Mouse (Mus musculus): ENCODE measurements around the gene Tmem89. TPM values are rescaled to one million over a fixed set of nuclear protein-coding genes. Genes with fewer than 3 reads are reported as not detected.

Tmem89 gene
- total RNA-seq, 2 experiments from 2014 or later = not detected

Other genes starting within 250 kb of the Tmem89 start
- gene Prkar2a, start 225.3 kb upstream of the Tmem89 start, total RNA-seq (2014; fragmentation: Nextera tagmentation) = 22.8 and 22.9 TPM in 2 replicates
- gene Prkar2a, start 225.3 kb upstream of the Tmem89 start, total RNA-seq (2017) = 28.6 and 37.8 TPM in 2 replicates
- gene Ip6k2, start 130.8 kb upstream of the Tmem89 start, total RNA-seq (2014; fragmentation: Nextera tagmentation) = 24.3 and 25.5 TPM in 2 replicates
- gene Ip6k2, start 130.8 kb upstream of the Tmem89 start, total RNA-seq (2017) = 34.4 and 35.8 TPM in 2 replicates
- 12.2 and 12.8 TPM in 2 replicates for gene Nckipsd, start 106.3 kb upstream of the Tmem89 start, total RNA-seq (2014; fragmentation: Nextera tagmentation)
- 4.9 and 9.1 TPM in 2 replicates for gene Nckipsd, start 106.3 kb upstream of the Tmem89 start, total RNA-seq (2017)
- 6.7 and 10.2 TPM in 2 replicates for gene Celsr3, start 88.3 kb upstream of the Tmem89 start, total RNA-seq (2014; fragmentation: Nextera tagmentation)
- gene Celsr3, start 88.3 kb upstream of the Tmem89 start, total RNA-seq (2017) = 0.99 and 2.2 TPM in 2 replicates
- gene Slc26a6, start 61.3 kb upstream of the Tmem89 start, total RNA-seq (2014; fragmentation: Nextera tagmentation) = 4.7 and 18.3 TPM in 2 replicates
- gene Slc26a6, start 61.3 kb upstream of the Tmem89 start, total RNA-seq (2017) = 1.5 and 3.5 TPM in 2 replicates
- 280 and 349 TPM in 2 replicates for gene Uqcrc1, start 22.0 kb downstream of the Tmem89 start, total RNA-seq (2014; fragmentation: Nextera tagmentation)
- gene Uqcrc1, start 22.0 kb downstream of the Tmem89 start, total RNA-seq (2017) = 286 and 355 TPM in 2 replicates
- 0.21 and 2.0 TPM in 2 replicates for gene Col7a1, start 39.0 kb downstream of the Tmem89 start, total RNA-seq (2014; fragmentation: Nextera tagmentation)
- gene Col7a1, start 39.0 kb downstream of the Tmem89 start, total RNA-seq (2017) = 0.09 TPM in 1 of 2 replicates, not detected in the other
- gene Ucn2, start 71.4 kb downstream of the Tmem89 start, total RNA-seq (2014; fragmentation: Nextera tagmentation) = 0.41 TPM in 1 of 2 replicates, not detected in the other
- gene Ucn2, start 71.4 kb downstream of the Tmem89 start, total RNA-seq (2017) = not detected in 2 replicates
- 6.9 and 8.4 TPM in 2 replicates for gene Pfkfb4, start 77.2 kb downstream of the Tmem89 start, total RNA-seq (2014; fragmentation: Nextera tagmentation)
- gene Pfkfb4, start 77.2 kb downstream of the Tmem89 start, total RNA-seq (2017) = 6.7 and 9.5 TPM in 2 replicates
- 56.8 and 75.0 TPM in 2 replicates for gene Shisa5, start 123.9 kb downstream of the Tmem89 start, total RNA-seq (2014; fragmentation: Nextera tagmentation)
- gene Shisa5, start 123.9 kb downstream of the Tmem89 start, total RNA-seq (2017) = 54.4 and 80.8 TPM in 2 replicates
- gene Trex1, start 145.1 kb downstream of the Tmem89 start, total RNA-seq (2014; fragmentation: Nextera tagmentation) = 23.5 and 32.3 TPM in 2 replicates
- gene Trex1, start 145.1 kb downstream of the Tmem89 start, total RNA-seq (2017) = 17.1 and 17.8 TPM in 2 replicates
- 13.5 and 26.7 TPM in 2 replicates for gene Atrip, start 159.5 kb downstream of the Tmem89 start, total RNA-seq (2014; fragmentation: Nextera tagmentation)
- 22.2 and 30.6 TPM in 2 replicates for gene Atrip, start 159.5 kb downstream of the Tmem89 start, total RNA-seq (2017)
- 8.3 and 9.6 TPM in 2 replicates for gene Ccdc51, start 167.9 kb downstream of the Tmem89 start, total RNA-seq (2014; fragmentation: Nextera tagmentation)
- gene Ccdc51, start 167.9 kb downstream of the Tmem89 start, total RNA-seq (2017) = 11.6 and 18.0 TPM in 2 replicates
- gene Tma7, start 168.0 kb downstream of the Tmem89 start, total RNA-seq (2014; fragmentation: Nextera tagmentation) = 391 and 511 TPM in 2 replicates
- gene Tma7, start 168.0 kb downstream of the Tmem89 start, total RNA-seq (2017) = 153 and 178 TPM in 2 replicates
- gene Plxnb1, start 180.8 kb downstream of the Tmem89 start, total RNA-seq (2014; fragmentation: Nextera tagmentation) = not detected in 2 replicates
- gene Plxnb1, start 180.8 kb downstream of the Tmem89 start, total RNA-seq (2017) = not detected in 2 replicates
- not detected in 2 replicates for gene Fbxw21, start 247.4 kb downstream of the Tmem89 start, total RNA-seq (2014; fragmentation: Nextera tagmentation)
- not detected in 2 replicates for gene Fbxw21, start 247.4 kb downstream of the Tmem89 start, total RNA-seq (2017)